Mouse (Mus musculus) embryonic facial prominence, embryonic 11.5 days (tissue): ENCODE results near the gene Ice1. TPM values are rescaled to one million over a fixed set of nuclear protein-coding genes. Genes with fewer than 3 reads are reported as not detected.
A peak's percentile ranks its signal among the peaks of the same experiment; 100 is the strongest.

Source experiments
- ATAC-seq: fragments of 200-750 bp; cut with Nextera tagmentation; replicated peaks from 2 replicates; pipeline ENCODE4 v1.8.0; 2017; ENCODE audit warnings: low read depth; ENCODE audit not compliant: insufficient number of reproducible peaks, low FRiP score, low TSS enrichment
- DNase-seq: peaks from one replicate; pipeline ENCODE4 v3.0.0-alpha.2; 2015; ENCODE audit warnings: low spot score
- H3K27ac ChIP-seq: fragments of 300-500 bp; sonication (generic); replicated peaks from 2 replicates; pipeline ENCODE4 v1.5.1; 2014; ENCODE audit warnings: mild to moderate bottlenecking, low read depth, low read length, control low read depth
- H3K27me3 ChIP-seq: fragments of 300-500 bp; sonication (generic); 2 replicates; pipeline ENCODE4 v1.6.1; 2014; ENCODE audit warnings: mild to moderate bottlenecking, low read length, moderate library complexity, mixed read lengths; ENCODE audit not compliant: control insufficient read depth, insufficient read depth
- H3K36me3 ChIP-seq: fragments of 300-500 bp; sonication (generic); replicated peaks from 2 replicates; pipeline ENCODE4 v1.6.1; 2014; ENCODE audit warnings: low read depth, mild to moderate bottlenecking, low read length, moderate library complexity, mixed read lengths; ENCODE audit not compliant: control insufficient read depth, insufficient read depth
- H3K4me1 ChIP-seq: fragments of 300-500 bp; sonication (generic); 2 replicates; pipeline ENCODE4 v1.6.1; 2014; ENCODE audit warnings: low read length, mixed read lengths; ENCODE audit not compliant: control insufficient read depth, insufficient read depth
- H3K4me2 ChIP-seq: fragments of 300-500 bp; sonication (generic); 2 replicates; pipeline ENCODE4 v1.6.1; 2014; ENCODE audit warnings: low read depth, mild to moderate bottlenecking, control low read depth, low read length, moderate library complexity
- H3K4me3 ChIP-seq: fragments of 300-500 bp; sonication (generic); 2 replicates; pipeline ENCODE4 v1.5.1; 2014; ENCODE audit warnings: low read depth, low read length, control low read depth
- H3K9ac ChIP-seq: fragments of 300-500 bp; sonication (generic); replicated peaks from 2 replicates; pipeline ENCODE4 v1.6.1; 2014; ENCODE audit warnings: mild to moderate bottlenecking, control low read depth, low read length
- H3K9me3 ChIP-seq: fragments of 300-500 bp; sonication (generic); replicated peaks from 2 replicates; pipeline ENCODE4 v1.6.1; 2016; ENCODE audit warnings: mild to moderate bottlenecking, low read length, inconsistent platforms, mixed read lengths; ENCODE audit not compliant: control insufficient read depth
- WGBS: fragments of 180-500 bp; shearing (Covaris S2); extraction: QIAGEN DNeasy Blood & Tissue Kit; methylation state at CpG from one replicate; pipeline ENCODE4 v1.1.7; 2014; 5-methylcytosine and 5-hydroxymethylcytosine counted together
- polyA plus RNA-seq: library from polyadenylated mRNA; unstranded; fragments of >200 nt; fragmentation: Nextera tagmentation; extraction: Ambion mirVana; gene quantifications from 2 replicates; pipeline ENCODE4 v1.2.1, GENCODE M21; 2014

The Ice1 gene
- 31.5 and 34.0 TPM in 2 replicates for polyA plus RNA-seq

DNA sequence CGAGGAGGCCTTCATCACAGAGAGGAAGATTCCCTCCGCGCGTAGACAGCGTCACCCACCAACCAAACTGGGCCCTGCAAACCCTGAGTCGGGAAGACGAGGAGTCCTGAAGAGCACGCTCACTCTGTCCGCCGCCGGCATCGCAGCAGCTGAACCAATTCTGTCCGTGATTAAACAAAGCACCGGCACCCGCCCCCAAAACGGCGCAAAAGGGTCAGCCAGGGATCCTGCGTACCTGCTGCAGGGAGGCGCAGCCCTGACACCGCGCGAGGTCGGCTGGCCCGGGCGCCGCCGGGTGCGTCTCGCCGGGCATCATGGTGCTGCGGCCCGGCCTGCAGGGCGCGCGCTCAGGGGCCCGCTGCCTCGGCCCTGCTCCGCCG is at the start of gene Ice1:
Gene Ice1, minus strand, starts transcription at position 353 of the 380 bp plus-strand sequence.
- H3K27me3 ChIP-seq, result no peaks in the 10 kb centered on the region
- ATAC-seq (peak; percentile 14; the same call in 1 of the 2 replicates), DNase-seq (peak; percentile 45)
- H3K27ac ChIP-seq, result peak within 1 kb of the TSS; percentile 65; the same call in 1 of the 2 replicates
- under 1% methylated on average over 39 of the region's 39 CpGs for WGBS
- no peaks in the 10 kb centered on the region for H3K4me1 ChIP-seq
- H3K4me3 ChIP-seq, result peak within 1 kb of the TSS; percentile 86
- H3K36me3 ChIP-seq, result no peaks in the 10 kb centered on the region
- H3K9ac ChIP-seq, result peak within 1 kb of the TSS; percentile 76
- no peaks in the 10 kb centered on the region for H3K9me3 ChIP-seq
- H3K4me2 ChIP-seq, result peak within 1 kb of the TSS; percentile 35

DNA sequence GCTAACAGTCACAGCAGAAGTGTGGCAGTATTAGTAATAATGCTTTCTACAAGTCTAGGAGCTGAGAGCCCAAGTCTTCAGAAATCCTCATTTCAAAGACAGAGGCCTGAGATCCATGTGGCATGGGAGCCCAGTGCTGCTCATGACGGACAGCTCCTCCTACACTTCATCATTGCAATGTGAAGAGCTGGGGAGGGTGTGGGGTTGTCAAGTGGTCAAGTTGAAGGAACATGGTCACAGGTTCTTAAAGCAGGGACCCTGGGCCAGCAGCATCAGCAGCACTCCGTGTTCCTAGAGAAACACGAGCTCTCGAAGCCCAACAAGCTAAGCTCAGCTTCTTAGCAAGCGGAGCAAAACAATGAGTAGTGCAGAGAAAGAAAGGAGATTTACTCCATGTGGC is 48.4 kb upstream of the Ice1 start:
- 68% methylated on average over 5 of the region's 5 CpGs for WGBS
- Histone ChIP-seq H3K36me3 (no peaks in the 10 kb centered on the region), H3K4me2 (no peak overlapping the region), H3K9ac (no peak overlapping the region), H3K27ac (no peak overlapping the region), H3K4me3 (no peak overlapping the region), H3K9me3 (no peaks in the 10 kb centered on the region), H3K27me3 (no peaks in the 10 kb centered on the region), H3K4me1 (no peaks in the 10 kb centered on the region)
- ATAC-seq (no peak), DNase-seq (no peak)

DNA sequence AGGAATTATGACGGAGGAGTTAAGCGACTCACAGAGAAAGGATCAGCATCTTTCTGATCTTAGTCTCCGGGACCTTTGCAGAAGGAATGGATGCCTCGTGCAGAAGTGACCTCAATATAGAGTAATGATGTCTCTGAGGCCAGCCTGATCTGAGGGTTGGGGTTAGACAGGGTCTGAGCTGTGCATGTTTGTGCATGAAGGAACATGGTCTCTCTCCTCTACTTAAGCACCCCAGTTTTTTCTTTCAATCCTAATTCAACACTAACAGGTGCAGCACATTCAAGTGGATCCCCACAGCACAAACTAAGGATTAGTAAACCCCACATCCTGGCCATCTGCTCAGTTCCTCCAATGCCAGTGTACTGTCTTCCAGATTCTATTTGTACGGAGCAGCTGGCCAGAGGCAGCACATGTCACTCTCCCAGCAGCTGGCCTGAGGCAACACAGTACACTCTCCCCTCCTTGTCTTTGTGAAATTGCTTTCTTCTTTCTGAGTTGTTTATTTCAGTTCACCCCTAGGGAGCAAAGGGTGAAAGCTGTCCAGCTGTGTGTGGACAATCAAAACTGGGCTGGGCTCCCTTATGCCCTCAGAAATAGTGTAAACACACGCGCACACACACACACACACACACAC is 47.7 kb upstream of the Ice1 start:
- no peak for ATAC-seq
- H3K4me3 ChIP-seq, result no peak overlapping the region
- WGBS, result 66% methylated on average over 7 of the region's 7 CpGs
- no peaks in the 10 kb centered on the region for H3K4me1 ChIP-seq
- H3K9me3 ChIP-seq, result no peaks in the 10 kb centered on the region
- peak; percentile 6 for DNase-seq
- H3K4me2 ChIP-seq, result no peak overlapping the region
- no peaks in the 10 kb centered on the region for H3K27me3 ChIP-seq
- no peak overlapping the region for H3K9ac ChIP-seq
- no peak overlapping the region for H3K27ac ChIP-seq
- no peaks in the 10 kb centered on the region for H3K36me3 ChIP-seq

DNA sequence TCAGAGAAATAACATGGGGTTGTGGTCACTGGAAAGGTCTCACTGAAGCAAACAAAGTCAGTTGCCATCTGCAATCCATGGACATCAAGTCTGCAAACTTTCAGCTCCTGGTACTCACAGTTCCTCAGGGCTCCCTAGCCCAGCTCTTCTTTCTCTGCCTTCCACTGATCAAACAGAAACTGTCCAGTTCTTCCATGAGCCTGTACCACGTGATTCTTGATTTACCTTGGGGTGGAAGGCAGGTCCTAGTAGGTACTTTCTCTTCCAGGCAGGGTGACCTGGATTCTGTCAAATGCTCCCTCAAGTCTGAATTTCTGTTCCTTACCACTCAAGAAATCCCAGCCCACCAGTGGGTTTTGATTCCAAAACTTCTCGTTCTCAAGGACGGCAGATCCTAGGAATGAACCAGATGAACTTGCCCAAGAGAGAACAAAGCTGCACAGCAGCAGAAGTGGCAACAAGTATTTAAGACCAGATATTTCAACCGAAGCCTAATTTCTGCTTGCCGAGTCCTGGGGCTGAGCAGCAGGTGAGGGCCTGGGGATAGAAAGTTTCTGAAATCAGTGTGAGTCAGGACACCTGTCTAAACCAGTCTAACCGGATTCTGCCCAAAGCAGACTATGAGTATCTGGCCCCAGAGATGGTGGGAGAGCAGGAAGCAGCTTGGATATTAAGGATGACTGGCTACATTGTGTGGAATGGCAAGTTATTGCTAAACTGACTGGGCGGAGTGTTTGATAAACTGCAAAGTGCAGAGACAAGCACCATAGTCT is 44.2 kb upstream of the Ice1 start:
- Histone ChIP-seq H3K4me2 (no peak overlapping the region), H3K27me3 (no peaks in the 10 kb centered on the region), H3K4me1 (no peaks in the 10 kb centered on the region), H3K36me3 (no peaks in the 10 kb centered on the region), H3K9me3 (no peaks in the 10 kb centered on the region), H3K9ac (no peak overlapping the region), H3K27ac (no peak overlapping the region), H3K4me3 (no peak overlapping the region)
- 73% methylated on average over 7 of the region's 7 CpGs for WGBS
- no peak for ATAC-seq
- peak; percentile 37 for DNase-seq

DNA sequence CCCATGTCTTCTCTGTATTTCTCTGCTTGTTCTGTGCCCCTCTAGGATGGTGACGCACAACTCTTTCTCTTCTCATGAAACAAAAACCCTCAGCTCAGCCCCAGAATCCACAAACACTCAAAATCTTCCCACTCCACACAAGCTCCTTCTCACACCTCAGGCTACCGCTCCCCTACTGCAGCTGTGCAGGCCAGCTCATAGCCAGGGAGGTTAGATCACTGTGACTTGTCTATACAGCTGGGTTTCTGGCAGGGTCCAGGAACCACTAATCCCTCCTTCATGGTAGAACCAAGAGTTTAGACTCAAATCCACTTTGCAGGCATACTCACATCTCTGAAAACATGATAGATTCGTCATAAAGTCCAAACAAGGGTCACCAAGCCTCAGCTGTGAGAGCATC is 42.9 kb upstream of the Ice1 start:
- H3K27ac ChIP-seq, result no peak overlapping the region
- no peak for DNase-seq
- H3K9me3 ChIP-seq, result no peaks in the 10 kb centered on the region
- no peaks in the 10 kb centered on the region for H3K36me3 ChIP-seq
- no peaks in the 10 kb centered on the region for H3K4me1 ChIP-seq
- H3K4me3 ChIP-seq, result no peak overlapping the region
- no peak overlapping the region for H3K4me2 ChIP-seq
- no peaks in the 10 kb centered on the region for H3K27me3 ChIP-seq
- WGBS, result 92% methylated on average over 3 of the region's 3 CpGs
- ATAC-seq, result no peak
- no peak overlapping the region for H3K9ac ChIP-seq

DNA sequence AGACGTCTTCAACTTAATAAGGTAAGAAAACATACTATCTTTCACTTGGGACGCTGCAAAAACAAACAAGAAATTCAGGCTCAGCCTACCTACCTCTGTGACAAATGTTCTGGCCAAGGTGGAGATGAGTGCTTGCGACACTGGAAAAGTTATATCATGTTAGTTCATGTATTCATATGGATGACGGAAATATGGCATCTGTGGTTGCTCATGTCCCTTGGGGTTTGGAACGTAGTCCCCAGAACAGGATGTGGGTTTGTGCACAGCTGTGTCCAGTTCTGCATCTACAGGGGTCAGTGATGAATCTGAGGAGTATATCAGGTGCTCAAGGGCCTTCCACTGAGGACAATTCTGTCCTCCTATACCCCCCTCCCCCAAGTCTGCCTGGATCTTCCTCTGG is 40.3 kb upstream of the Ice1 start:
- Histone ChIP-seq H3K4me2 (no peak overlapping the region), H3K4me1 (no peaks in the 10 kb centered on the region), H3K4me3 (no peak overlapping the region), H3K27ac (no peak overlapping the region), H3K9ac (no peak overlapping the region), H3K36me3 (no peaks in the 10 kb centered on the region), H3K27me3 (no peaks in the 10 kb centered on the region), H3K9me3 (no peaks in the 10 kb centered on the region)
- 79% methylated on average over 5 of the region's 5 CpGs for WGBS
- DNase-seq, result no peak
- no peak for ATAC-seq

DNA sequence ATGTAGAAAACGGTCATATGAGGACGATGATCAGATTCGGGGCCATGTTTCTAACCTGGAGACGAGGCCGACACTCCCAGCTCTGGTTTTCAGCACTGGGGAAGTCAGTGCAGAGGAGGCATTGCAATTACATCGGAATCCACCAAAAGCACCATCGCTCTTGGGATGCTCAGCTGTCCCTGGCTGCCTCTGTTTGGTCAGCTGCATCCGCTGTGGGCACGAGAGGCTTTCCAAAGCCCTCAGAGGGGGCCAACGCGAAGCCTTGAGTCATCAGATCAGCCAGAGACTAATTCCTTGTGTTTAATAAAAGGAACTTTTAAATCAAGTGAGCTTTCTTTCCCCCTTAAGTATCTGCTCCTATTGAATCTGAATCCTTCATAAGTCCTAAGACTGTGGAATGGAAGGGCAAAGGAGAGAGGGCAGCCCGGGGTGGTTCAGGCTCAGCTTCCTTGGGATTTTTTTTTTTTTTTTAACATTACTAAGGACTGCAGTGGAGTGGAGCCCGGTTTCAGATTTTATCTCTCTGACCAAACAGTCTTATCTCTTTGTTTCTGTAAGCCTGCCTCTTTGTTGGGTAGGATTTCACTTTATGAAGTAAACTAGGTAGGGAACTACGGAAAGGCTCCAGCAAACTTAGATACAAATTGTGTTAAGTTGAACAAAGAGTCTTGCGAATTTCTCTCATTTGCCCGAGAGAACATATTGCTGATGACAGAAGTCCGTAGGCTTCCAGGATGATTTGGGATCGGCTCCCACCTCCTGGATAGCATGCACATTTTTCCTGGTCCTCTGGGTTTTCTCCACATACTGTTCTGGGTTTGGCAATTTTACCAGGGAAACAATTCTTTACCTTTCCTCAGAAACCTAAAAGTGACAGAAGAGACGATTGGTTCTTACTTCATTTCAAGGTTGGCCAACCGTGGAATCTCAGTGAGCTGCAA is 39.1 kb upstream of the Ice1 start:
- no peak overlapping the region for H3K4me3 ChIP-seq
- H3K36me3 ChIP-seq, result no peaks in the 10 kb centered on the region
- DNase-seq (peak; percentile 17), ATAC-seq (no peak)
- H3K27ac ChIP-seq, result no peak overlapping the region
- H3K4me2 ChIP-seq, result no peak overlapping the region
- WGBS, result 68% methylated on average over 20 of the region's 20 CpGs
- H3K9ac ChIP-seq, result no peak overlapping the region
- H3K27me3 ChIP-seq, result no peaks in the 10 kb centered on the region
- H3K4me1 ChIP-seq, result no peaks in the 10 kb centered on the region
- H3K9me3 ChIP-seq, result no peaks in the 10 kb centered on the region
